Mouse (Mus musculus): ENCODE data around the gene Dnajc6. TPM values are rescaled to one million over a fixed set of nuclear protein-coding genes. Genes with fewer than 3 reads are reported as not detected.

Gene Dnajc6
- polyA plus RNA-seq, 1 experiment from 2014 or later: 0.78 TPM

DNA sequence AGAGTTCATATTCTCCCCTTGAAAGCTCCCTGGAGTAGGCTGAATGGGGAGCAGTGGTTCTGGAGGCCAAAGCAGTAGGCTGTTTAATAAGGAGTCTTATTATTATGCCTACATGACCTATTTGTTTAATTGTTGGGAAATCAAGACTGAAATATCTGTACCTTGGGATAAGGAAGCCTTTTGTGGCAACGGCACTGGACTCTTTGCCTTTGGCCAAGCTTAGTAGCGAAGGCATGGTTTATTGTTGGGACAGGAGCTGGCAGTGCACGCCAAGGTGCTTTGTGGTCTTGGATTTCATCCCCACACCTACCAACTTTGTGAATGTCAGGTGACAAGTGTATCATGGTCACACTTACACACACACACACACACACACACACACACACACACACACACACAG lies 93.3 kb downstream of the Dnajc6 start:
- Histone ChIP-seq H3K4me3 (ENCODE audit: low read length) (no peak overlapping the region), H3K4me2 (ENCODE audit: low read depth, low read length) (no peak overlapping the region), H3K9ac (ENCODE audit: low read length) (no peak overlapping the region), H3K4me1 (replicated peaks; ENCODE audit: control insufficient read depth, insufficient read depth, low read length) (no peaks in the 10 kb centered on the region), H3K27me3 (ENCODE audit: control insufficient read depth, insufficient read depth, low read depth, low read length) (no peaks in the 10 kb centered on the region), H3K9me3 (ENCODE audit: control insufficient read depth, low read length) (no peaks in the 10 kb centered on the region), H3K27ac (ENCODE audit: low read length) (no peak overlapping the region), H3K36me3 (ENCODE audit: control insufficient read depth, insufficient read depth, low read length) (no peaks in the 10 kb centered on the region)
- WGBS: 96% methylated on average over 3 of the region's 3 CpGs
- no peak for ATAC-seq (ENCODE audit: low read depth)

- H3K27me3 ChIP-seq (ENCODE audit: control insufficient read depth, insufficient read depth, low read depth, low read length): no peaks in the 10 kb centered on the region
- no peak for ATAC-seq (ENCODE audit: low read depth)
- no peak overlapping the region for H3K4me3 ChIP-seq (ENCODE audit: low read length)
- no peak overlapping the region for H3K9ac ChIP-seq (ENCODE audit: low read length)
- H3K9me3 ChIP-seq (ENCODE audit: control insufficient read depth, low read length): no peaks in the 10 kb centered on the region
- WGBS: 88% methylated on average over 1 of the region's 1 CpGs
- H3K36me3 ChIP-seq (ENCODE audit: control insufficient read depth, insufficient read depth, low read length): no peaks in the 10 kb centered on the region
- H3K4me2 ChIP-seq (ENCODE audit: low read depth, low read length): no peak overlapping the region
- no peak overlapping the region for H3K27ac ChIP-seq (ENCODE audit: low read length)
- no peaks in the 10 kb centered on the region for H3K4me1 ChIP-seq (replicated peaks; ENCODE audit: control insufficient read depth, insufficient read depth, low read length)
Observed at GRCm38 (mm10) chr4:101591400-101591799, 95.0 kb downstream of the Dnajc6 start.

GRCm38 (mm10) chr4:101592466-101592865 lies 96.0 kb downstream of the Dnajc6 start:
- 68% methylated on average over 3 of the region's 3 CpGs for WGBS
- ATAC-seq (ENCODE audit: low read depth): no peak

GRCm38 (mm10) chr4:101601758-101602157 lies 105.3 kb downstream of the Dnajc6 start:
- Histone ChIP-seq H3K9me3 (ENCODE audit: control insufficient read depth, low read length) (no peaks in the 10 kb centered on the region), H3K27me3 (ENCODE audit: control insufficient read depth, insufficient read depth, low read depth, low read length) (no peaks in the 10 kb centered on the region), H3K4me3 (ENCODE audit: low read length) (no peak overlapping the region), H3K9ac (ENCODE audit: low read length) (no peak overlapping the region), H3K36me3 (ENCODE audit: control insufficient read depth, insufficient read depth, low read length) (no peaks in the 10 kb centered on the region), H3K4me1 (replicated peaks; ENCODE audit: control insufficient read depth, insufficient read depth, low read length) (no peaks in the 10 kb centered on the region), H3K27ac (ENCODE audit: low read length) (no peak overlapping the region), H3K4me2 (ENCODE audit: low read depth, low read length) (no peak overlapping the region)
- no peak for ATAC-seq (ENCODE audit: low read depth)

More at GRCm38 (mm10) chr4:101592466-101592865, 96.0 kb downstream of the Dnajc6 start:
- no peak overlapping the region for H3K27ac ChIP-seq (ENCODE audit: low read length)
- H3K27me3 ChIP-seq (ENCODE audit: control insufficient read depth, insufficient read depth, low read depth, low read length): no peaks in the 10 kb centered on the region
- H3K4me1 ChIP-seq (replicated peaks; ENCODE audit: control insufficient read depth, insufficient read depth, low read length): no peaks in the 10 kb centered on the region
- H3K9ac ChIP-seq (ENCODE audit: low read length): no peak overlapping the region
- no peaks in the 10 kb centered on the region for H3K9me3 ChIP-seq (ENCODE audit: control insufficient read depth, low read length)
- no peaks in the 10 kb centered on the region for H3K36me3 ChIP-seq (ENCODE audit: control insufficient read depth, insufficient read depth, low read length)
- H3K4me3 ChIP-seq (ENCODE audit: low read length): no peak overlapping the region
- no peak overlapping the region for H3K4me2 ChIP-seq (ENCODE audit: low read depth, low read length)

GRCm38 (mm10) chr4:101603635-101604034 lies 107.2 kb downstream of the Dnajc6 start:
- no peak overlapping the region for H3K9ac ChIP-seq (ENCODE audit: low read length)
- no peak for ATAC-seq (ENCODE audit: low read depth)

DNA sequence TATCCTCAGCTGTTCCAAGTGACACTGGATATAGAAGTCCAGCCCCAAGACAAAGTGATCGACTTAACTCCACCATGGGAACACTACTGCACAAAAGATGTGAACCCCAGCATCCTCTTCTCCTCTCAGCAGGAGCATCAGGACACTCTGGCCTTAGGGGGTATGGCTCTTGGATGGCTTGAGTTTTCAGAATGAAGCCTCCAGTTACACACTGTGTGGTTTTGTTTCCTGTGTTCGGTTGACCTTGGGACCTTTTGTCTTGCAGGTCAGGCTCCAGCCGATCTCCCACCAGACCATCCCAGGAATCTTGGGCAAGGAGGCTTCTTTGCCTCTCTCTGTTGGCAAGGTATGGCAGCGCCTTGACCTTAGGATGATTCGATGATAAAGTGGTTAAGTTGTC lies 120.1 kb downstream of the Dnajc6 start:
- no peak for ATAC-seq (ENCODE audit: low read depth)
- Histone ChIP-seq H3K4me2 (ENCODE audit: low read depth, low read length) (no peak overlapping the region), H3K27ac (ENCODE audit: low read length) (no peak overlapping the region), H3K9me3 (ENCODE audit: control insufficient read depth, low read length) (no peaks in the 10 kb centered on the region), H3K27me3 (ENCODE audit: control insufficient read depth, insufficient read depth, low read depth, low read length) (no peaks in the 10 kb centered on the region), H3K36me3 (ENCODE audit: control insufficient read depth, insufficient read depth, low read length) (no peaks in the 10 kb centered on the region), H3K4me1 (replicated peaks; ENCODE audit: control insufficient read depth, insufficient read depth, low read length) (no peaks in the 10 kb centered on the region), H3K4me3 (ENCODE audit: low read length) (no peak overlapping the region), H3K9ac (ENCODE audit: low read length) (no peak overlapping the region)
- WGBS: 87% methylated on average over 5 of the region's 5 CpGs

More at GRCm38 (mm10) chr4:101603635-101604034, 107.2 kb downstream of the Dnajc6 start:
- Histone ChIP-seq H3K4me2 (ENCODE audit: low read depth, low read length) (no peak overlapping the region), H3K27me3 (ENCODE audit: control insufficient read depth, insufficient read depth, low read depth, low read length) (no peaks in the 10 kb centered on the region; the same call in 1 of the 2 replicates), H3K9me3 (ENCODE audit: control insufficient read depth, low read length) (no peaks in the 10 kb centered on the region), H3K27ac (ENCODE audit: low read length) (no peak overlapping the region), H3K36me3 (ENCODE audit: control insufficient read depth, insufficient read depth, low read length) (no peaks in the 10 kb centered on the region), H3K4me1 (replicated peaks; ENCODE audit: control insufficient read depth, insufficient read depth, low read length) (no peaks in the 10 kb centered on the region), H3K4me3 (ENCODE audit: low read length) (no peak overlapping the region)
- 73% methylated on average over 3 of the region's 3 CpGs for WGBS

DNA sequence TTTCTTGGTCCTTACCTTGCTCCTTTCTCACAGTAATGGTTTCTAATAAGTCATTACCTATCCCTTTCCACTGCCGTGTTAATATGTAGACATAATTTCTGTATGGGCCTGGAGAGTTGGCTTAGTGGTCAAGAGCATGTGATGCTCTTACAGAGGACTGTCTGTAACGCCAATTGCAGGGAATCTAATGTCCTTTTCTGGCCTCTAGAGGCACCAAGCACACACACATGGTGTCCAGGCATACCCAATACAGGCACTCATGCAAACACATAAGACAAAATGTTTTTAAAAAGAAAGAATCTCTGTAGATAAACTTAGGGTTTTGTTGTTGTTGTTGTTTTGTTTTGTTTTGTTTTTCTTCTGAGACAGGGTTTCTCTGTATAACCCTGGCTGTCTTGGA lies 121.3 kb downstream of the Dnajc6 start:
- H3K36me3 ChIP-seq (ENCODE audit: control insufficient read depth, insufficient read depth, low read length): no peaks in the 10 kb centered on the region
- no peak overlapping the region for H3K4me2 ChIP-seq (ENCODE audit: low read depth, low read length)
- no peak overlapping the region for H3K27ac ChIP-seq (ENCODE audit: low read length)
- no peaks in the 10 kb centered on the region for H3K9me3 ChIP-seq (ENCODE audit: control insufficient read depth, low read length)
- H3K4me1 ChIP-seq (replicated peaks; ENCODE audit: control insufficient read depth, insufficient read depth, low read length): no peaks in the 10 kb centered on the region
- H3K9ac ChIP-seq (ENCODE audit: low read length): no peak overlapping the region
- 55% methylated on average over 2 of the region's 2 CpGs for WGBS
- no peak overlapping the region for H3K4me3 ChIP-seq (ENCODE audit: low read length)
- no peaks in the 10 kb centered on the region for H3K27me3 ChIP-seq (ENCODE audit: control insufficient read depth, insufficient read depth, low read depth, low read length)
- no peak for ATAC-seq (ENCODE audit: low read depth)

- H3K4me1 ChIP-seq (replicated peaks; ENCODE audit: control insufficient read depth, insufficient read depth, low read length): no peaks in the 10 kb centered on the region
- no peaks in the 10 kb centered on the region for H3K9me3 ChIP-seq (ENCODE audit: control insufficient read depth, low read length)
- no peak overlapping the region for H3K27ac ChIP-seq (ENCODE audit: low read length)
- no peaks in the 10 kb centered on the region for H3K36me3 ChIP-seq (ENCODE audit: control insufficient read depth, insufficient read depth, low read length)
- no peak for ATAC-seq (ENCODE audit: low read depth)
- H3K4me2 ChIP-seq (ENCODE audit: low read depth, low read length): no peak overlapping the region
- 73% methylated on average over 2 of the region's 2 CpGs for WGBS
- no peaks in the 10 kb centered on the region for H3K27me3 ChIP-seq (ENCODE audit: control insufficient read depth, insufficient read depth, low read depth, low read length)
- no peak overlapping the region for H3K4me3 ChIP-seq (ENCODE audit: low read length)
- no peak overlapping the region for H3K9ac ChIP-seq (ENCODE audit: low read length)
Observed at GRCm38 (mm10) chr4:101620206-101620605, 123.8 kb downstream of the Dnajc6 start.

- Histone ChIP-seq H3K27ac (ENCODE audit: low read length) (no peak overlapping the region), H3K27me3 (ENCODE audit: control insufficient read depth, insufficient read depth, low read depth, low read length) (no peaks in the 10 kb centered on the region), H3K9me3 (ENCODE audit: control insufficient read depth, low read length) (no peaks in the 10 kb centered on the region), H3K4me2 (ENCODE audit: low read depth, low read length) (no peak overlapping the region), H3K4me1 (replicated peaks; ENCODE audit: control insufficient read depth, insufficient read depth, low read length) (no peaks in the 10 kb centered on the region), H3K9ac (ENCODE audit: low read length) (no peak overlapping the region), H3K4me3 (ENCODE audit: low read length) (no peak overlapping the region), H3K36me3 (ENCODE audit: control insufficient read depth, insufficient read depth, low read length) (no peaks in the 10 kb centered on the region)
- 83% methylated on average over 5 of the region's 5 CpGs for WGBS
- no peak for ATAC-seq (ENCODE audit: low read depth)
Observed at GRCm38 (mm10) chr4:101621241-101621640, 124.8 kb downstream of the Dnajc6 start.

DNA sequence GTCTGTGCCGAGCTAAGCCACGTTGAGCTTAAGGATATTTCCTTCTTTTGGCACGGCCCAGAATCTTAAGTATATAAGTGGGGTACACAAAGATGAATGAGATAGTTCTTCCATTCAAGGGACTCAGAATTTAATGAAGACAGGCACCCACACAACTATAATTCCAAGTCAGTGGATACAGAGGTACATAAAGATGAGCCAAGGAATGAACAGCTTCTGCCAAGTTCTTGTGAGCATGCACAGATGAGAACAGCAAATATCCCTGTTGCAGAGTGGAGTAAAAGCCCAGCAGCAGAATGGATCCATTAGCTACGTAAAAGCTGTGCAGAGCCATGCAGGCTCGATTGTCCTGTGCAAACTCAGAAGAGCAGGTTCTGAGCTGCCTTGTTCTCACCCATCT lies 128.8 kb downstream of the Dnajc6 start:
- no peaks in the 10 kb centered on the region for H3K36me3 ChIP-seq (ENCODE audit: control insufficient read depth, insufficient read depth, low read length)
- H3K4me2 ChIP-seq (ENCODE audit: low read depth, low read length): no peak overlapping the region
- H3K4me3 ChIP-seq (ENCODE audit: low read length): no peak overlapping the region
- WGBS: 76% methylated on average over 5 of the region's 5 CpGs
- no peaks in the 10 kb centered on the region for H3K27me3 ChIP-seq (ENCODE audit: control insufficient read depth, insufficient read depth, low read depth, low read length)
- H3K4me1 ChIP-seq (replicated peaks; ENCODE audit: control insufficient read depth, insufficient read depth, low read length): no peaks in the 10 kb centered on the region
- no peaks in the 10 kb centered on the region for H3K9me3 ChIP-seq (ENCODE audit: control insufficient read depth, low read length)
- no peak overlapping the region for H3K9ac ChIP-seq (ENCODE audit: low read length)
- no peak for ATAC-seq (ENCODE audit: low read depth)
- H3K27ac ChIP-seq (ENCODE audit: low read length): no peak overlapping the region
